Mouse (Mus musculus): Measurements from ENCODE around the gene Slc6a21. TPM values are rescaled to one million over a fixed set of nuclear protein-coding genes. Genes with fewer than 3 reads are reported as not detected.

Gene Slc6a21
- total RNA-seq, 1 experiment from 2014 or later, result not detected

Other genes starting within 250 kb of the Slc6a21 start
- 1.6 to 5.0 TPM (median 2.0 TPM) in 3 replicates for gene Prr12, start 224.6 kb upstream of the Slc6a21 start, total RNA-seq (2017)
- gene Nosip, start 215.1 kb upstream of the Slc6a21 start, total RNA-seq (2017), result 45.8 to 57.3 TPM (median 52.8 TPM) in 3 replicates
- 1.5 to 12.8 TPM (median 3.7 TPM) in 3 replicates for gene Prrg2, start 214.8 kb upstream of the Slc6a21 start, total RNA-seq (2017)
- 6.2 to 20.1 TPM (median 15.3 TPM) in 3 replicates for gene Rcn3, start 185.3 kb upstream of the Slc6a21 start, total RNA-seq (2017)
- gene Fcgrt, start 173.7 kb upstream of the Slc6a21 start, total RNA-seq (2017), result 74.9 to 100 TPM (median 91.0 TPM) in 3 replicates
- 1,164 to 1,516 TPM (median 1,507 TPM) in 3 replicates for gene Rps11, start 153.1 kb upstream of the Slc6a21 start, total RNA-seq (2017)
- gene Rpl13a, start 148.8 kb upstream of the Slc6a21 start, total RNA-seq (2017), result 2,771 to 4,251 TPM (median 4,236 TPM) in 3 replicates
- gene Gm45713, start 141.3 kb upstream of the Slc6a21 start, total RNA-seq (2017), result 1.5 TPM in 1 of 3 replicates, not detected in the others
- 35.3 to 62.4 TPM (median 36.7 TPM) in 3 replicates for gene Flt3l, start 141.1 kb upstream of the Slc6a21 start, total RNA-seq (2017)
- gene Pih1d1, start 123.2 kb upstream of the Slc6a21 start, total RNA-seq (2017), result 23.4 to 37.8 TPM (median 26.8 TPM) in 3 replicates
- gene Aldh16a1, start 122.9 kb upstream of the Slc6a21 start, total RNA-seq (2017), result 28.6 to 46.8 TPM (median 34.2 TPM) in 3 replicates
- not detected in 3 replicates for gene Slc17a7, start 113.6 kb upstream of the Slc6a21 start, total RNA-seq (2017)
- gene Gfy, start 97.9 kb upstream of the Slc6a21 start, total RNA-seq (2017), result not detected in 3 replicates
- gene Pth2, start 96.5 kb upstream of the Slc6a21 start, total RNA-seq (2017), result not detected in 3 replicates
- gene Ccdc155, start 72.6 kb upstream of the Slc6a21 start, total RNA-seq (2017), result 0.75 TPM in 1 of 3 replicates, not detected in the others
- gene Dkkl1, start 65.4 kb upstream of the Slc6a21 start, total RNA-seq (2017), result 4.7 to 8.7 TPM (median 6.1 TPM) in 3 replicates
- gene Tead2, start 61.8 kb upstream of the Slc6a21 start, total RNA-seq (2017), result 0.48 to 2.5 TPM (median 0.64 TPM) in 3 replicates
- 112 to 185 TPM (median 125 TPM) in 3 replicates for gene Cd37, start 38.4 kb upstream of the Slc6a21 start, total RNA-seq (2017)
- gene Slc6a16, start 36.4 kb upstream of the Slc6a21 start, total RNA-seq (2017), result 0.64 TPM in 1 of 3 replicates, not detected in the others
- gene Trpm4, start 56.3 kb downstream of the Slc6a21 start, total RNA-seq (2017), result 9.7 to 15.3 TPM (median 10.4 TPM) in 3 replicates
- not detected in 3 replicates for gene Hrc, start 57.8 kb downstream of the Slc6a21 start, total RNA-seq (2017)
- gene Ppfia3, start 89.5 kb downstream of the Slc6a21 start, total RNA-seq (2017), result 0.19 TPM in 1 of 3 replicates, not detected in the others
- not detected in 3 replicates for gene Lin7b, start 93.1 kb downstream of the Slc6a21 start, total RNA-seq (2017)
- 293 to 444 TPM (median 324 TPM) in 3 replicates for gene Snrnp70, start 118.2 kb downstream of the Slc6a21 start, total RNA-seq (2017)
- gene Kcna7, start 128.1 kb downstream of the Slc6a21 start, total RNA-seq (2017), result not detected in 3 replicates
- not detected in 3 replicates for gene Ntf5, start 136.2 kb downstream of the Slc6a21 start, total RNA-seq (2017)
- not detected in 3 replicates for gene Lhb, start 143.3 kb downstream of the Slc6a21 start, total RNA-seq (2017)
- 3.6 to 4.9 TPM (median 3.9 TPM) in 3 replicates for gene Gys1, start 157.3 kb downstream of the Slc6a21 start, total RNA-seq (2017)
- 18.0 to 33.4 TPM (median 23.3 TPM) in 3 replicates for gene Ruvbl2, start 160.6 kb downstream of the Slc6a21 start, total RNA-seq (2017)
- 1,006 to 1,190 TPM (median 1,165 TPM) in 3 replicates for gene Ftl1, start 182.4 kb downstream of the Slc6a21 start, total RNA-seq (2017)
- 36.4 to 55.8 TPM (median 38.5 TPM) in 3 replicates for gene Bax, start 189.4 kb downstream of the Slc6a21 start, total RNA-seq (2017)
- gene Tulp2, start 204.4 kb downstream of the Slc6a21 start, total RNA-seq (2017), result 3.2 TPM in 1 of 3 replicates, not detected in the others
- not detected in 3 replicates for gene Gm45808, start 209.3 kb downstream of the Slc6a21 start, total RNA-seq (2017)
- gene Dhdh, start 211.3 kb downstream of the Slc6a21 start, total RNA-seq (2017), result 7.0 to 8.3 TPM (median 7.5 TPM) in 3 replicates
- 128 to 251 TPM (median 142 TPM) in 3 replicates for gene Nucb1, start 232.9 kb downstream of the Slc6a21 start, total RNA-seq (2017)
- 204 to 390 TPM (median 221 TPM) in 3 replicates for gene Ppp1r15a, start 248.8 kb downstream of the Slc6a21 start, total RNA-seq (2017)
- 0.10 TPM in 1 of 3 replicates, not detected in the others for gene Plekha4, start 248.8 kb downstream of the Slc6a21 start, total RNA-seq (2017)

Measured in monocyte, adult 5-6 weeks (primary cell).